Mouse (Mus musculus): ENCODE measurements around the gene 4922502D21Rik. TPM values are rescaled to one million over a fixed set of nuclear protein-coding genes. Genes with fewer than 3 reads are reported as not detected.

4922502D21Rik gene
- 0.17 TPM in 1 of 2 replicates, not detected in the other for polyA plus RNA-seq (2014; fragmentation: Nextera tagmentation; extraction: Ambion mirVana)

DNA sequence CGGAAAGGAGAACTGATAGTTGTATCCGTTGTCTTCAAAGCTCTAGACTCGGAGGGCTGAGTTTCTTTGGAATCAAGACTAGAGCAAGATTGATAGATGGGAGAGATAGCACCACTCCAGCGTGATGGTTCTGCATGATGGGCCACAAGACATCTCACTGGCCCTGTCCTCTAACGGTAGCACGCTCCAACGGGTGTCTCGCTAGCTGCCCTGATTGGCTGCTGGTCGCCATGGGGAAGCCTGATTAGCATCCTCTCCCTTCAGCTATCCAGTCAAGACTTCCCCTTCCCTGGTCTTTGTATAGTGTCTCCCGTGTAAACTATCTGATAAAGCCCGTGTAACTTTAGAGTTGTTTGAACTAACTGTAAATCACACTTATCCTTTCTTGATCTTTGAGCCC, at the start of gene 4922502D21Rik:
TSS of gene 4922502D21Rik (minus strand) at position 187 of the 400 bp plus-strand sequence.
- no peak for DNase-seq (ENCODE audit: low spot score)
- H3K4me1 ChIP-seq (ENCODE audit: control insufficient read depth, insufficient read depth, low read length): no peaks in the 10 kb centered on the region
- 58% methylated on average over 11 of the region's 11 CpGs for WGBS
- no peaks in the 10 kb centered on the region for H3K9me3 ChIP-seq (ENCODE audit: control insufficient read depth, low read length)
- H3K4me3 ChIP-seq (ENCODE audit: low read depth, low read length): no peak within 1 kb of the TSS
- H3K4me2 ChIP-seq (ENCODE audit: low read depth, low read length): no peak within 1 kb of the TSS
- ATAC-seq (ENCODE audit: low read depth): no peak
- no peaks in the 10 kb centered on the region for H3K36me3 ChIP-seq (ENCODE audit: control insufficient read depth, insufficient read depth, low read length)
- no peaks in the 10 kb centered on the region for H3K27me3 ChIP-seq (replicated peaks; ENCODE audit: control insufficient read depth, insufficient read depth, low read length)
- H3K27ac ChIP-seq (replicated peaks; ENCODE audit: low read depth, low read length): no peak within 1 kb of the TSS
- no peak within 1 kb of the TSS for H3K9ac ChIP-seq (ENCODE audit: low read depth, low read length)

DNA sequence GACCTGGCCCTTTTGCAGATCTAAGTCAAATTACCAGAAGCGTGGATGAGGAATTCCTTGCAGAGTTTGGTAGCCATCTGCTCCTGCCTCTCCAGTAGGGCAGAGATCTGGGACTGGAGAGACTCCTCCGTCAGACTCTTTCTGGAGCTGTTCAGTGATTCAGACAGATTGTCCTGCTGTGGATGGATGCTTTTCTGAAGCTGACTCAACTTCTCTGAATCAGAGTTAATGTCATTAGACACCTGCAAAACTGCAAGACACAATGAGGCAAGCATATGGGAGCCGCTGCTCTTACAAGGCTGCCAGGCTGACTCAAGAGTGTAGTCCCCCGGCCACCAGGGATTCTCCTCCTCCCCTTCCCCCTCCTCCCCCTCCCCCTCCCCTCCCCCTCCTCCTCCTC, 48.9 kb upstream of the 4922502D21Rik start:
- Histone ChIP-seq H3K36me3 (ENCODE audit: control insufficient read depth, insufficient read depth, low read length) (no peaks in the 10 kb centered on the region), H3K27me3 (replicated peaks; ENCODE audit: control insufficient read depth, insufficient read depth, low read length) (no peaks in the 10 kb centered on the region), H3K4me2 (ENCODE audit: low read depth, low read length) (no peak overlapping the region), H3K27ac (replicated peaks; ENCODE audit: low read depth, low read length) (no peak overlapping the region), H3K4me3 (ENCODE audit: low read depth, low read length) (no peak overlapping the region), H3K9ac (ENCODE audit: low read depth, low read length) (no peak overlapping the region), H3K9me3 (ENCODE audit: control insufficient read depth, low read length) (no peaks in the 10 kb centered on the region), H3K4me1 (ENCODE audit: control insufficient read depth, insufficient read depth, low read length) (no peaks in the 10 kb centered on the region)
- DNase-seq (ENCODE audit: low spot score): no peak
- ATAC-seq (ENCODE audit: low read depth): no peak
- WGBS: 62% methylated on average over 4 of the region's 4 CpGs

DNA sequence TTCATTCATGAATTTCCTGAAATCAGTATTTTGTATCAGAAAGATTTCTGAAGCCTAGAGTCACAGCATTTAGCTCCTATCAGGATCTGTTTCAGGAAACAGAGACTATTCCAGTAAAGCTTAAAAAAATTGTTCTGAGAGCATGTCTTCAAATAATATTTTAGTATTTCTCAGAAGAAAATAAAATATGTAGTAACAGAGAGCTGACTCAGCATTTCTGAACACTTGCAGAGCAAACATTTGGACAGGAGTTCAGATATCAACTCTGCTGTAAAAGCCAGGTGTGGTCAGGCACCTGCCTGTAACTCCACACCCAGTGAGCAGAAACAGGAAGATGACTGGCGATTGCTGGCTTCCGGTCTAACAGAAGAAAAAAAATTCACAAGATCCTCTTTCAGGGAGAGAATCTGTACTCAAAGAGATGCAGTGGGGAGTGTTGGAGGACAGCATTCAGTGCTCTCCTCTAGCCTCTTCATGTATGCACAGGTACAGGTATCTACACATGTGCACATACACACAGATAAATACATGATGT, 43.4 kb upstream of the 4922502D21Rik start:
- H3K27me3 ChIP-seq (replicated peaks; ENCODE audit: control insufficient read depth, insufficient read depth, low read length): no peaks in the 10 kb centered on the region
- H3K4me2 ChIP-seq (ENCODE audit: low read depth, low read length): no peak overlapping the region
- no peak overlapping the region for H3K4me3 ChIP-seq (ENCODE audit: low read depth, low read length)
- H3K9ac ChIP-seq (ENCODE audit: low read depth, low read length): no peak overlapping the region
- H3K36me3 ChIP-seq (ENCODE audit: control insufficient read depth, insufficient read depth, low read length): no peaks in the 10 kb centered on the region
- DNase-seq (ENCODE audit: low spot score): no peak
- ATAC-seq (ENCODE audit: low read depth): no peak
- no peaks in the 10 kb centered on the region for H3K9me3 ChIP-seq (ENCODE audit: control insufficient read depth, low read length)
- 77% methylated on average over 2 of the region's 2 CpGs for WGBS
- no peaks in the 10 kb centered on the region for H3K4me1 ChIP-seq (ENCODE audit: control insufficient read depth, insufficient read depth, low read length)
- H3K27ac ChIP-seq (replicated peaks; ENCODE audit: low read depth, low read length): no peak overlapping the region

DNA sequence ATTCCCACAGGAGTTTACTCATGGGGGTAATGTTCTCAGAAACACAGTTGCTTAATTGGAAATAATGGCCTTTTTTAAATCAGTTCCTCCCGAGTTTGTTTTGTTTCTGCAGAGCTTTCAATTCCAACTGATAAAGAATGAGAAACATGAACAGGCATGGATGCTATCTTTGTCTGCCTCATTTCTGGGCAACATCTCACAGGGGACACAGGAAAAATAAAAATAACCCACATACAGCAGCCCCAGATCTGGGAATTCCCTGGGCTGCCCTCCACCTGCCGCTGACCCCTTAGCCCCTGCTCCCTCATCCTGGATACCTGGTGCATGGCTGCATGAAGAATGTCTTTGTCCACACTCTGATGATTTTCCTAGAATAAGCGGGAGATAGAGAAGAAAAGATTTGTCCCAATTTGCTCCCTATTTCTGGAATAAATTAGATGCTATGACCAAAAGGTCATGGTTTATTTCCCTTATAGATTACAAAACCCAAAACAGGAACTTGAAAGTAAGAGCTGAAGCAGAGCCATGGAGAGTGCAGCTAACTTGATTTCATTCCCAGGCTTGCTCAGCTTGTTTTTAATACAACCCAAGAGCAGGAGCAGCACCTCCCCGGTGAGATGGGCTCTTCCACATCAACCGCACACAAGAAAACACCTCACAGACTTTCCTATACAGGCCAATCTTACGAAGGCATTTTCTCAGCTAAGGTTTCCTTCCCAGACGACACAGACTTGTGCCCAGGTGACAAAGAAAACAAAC, 38.0 kb upstream of the 4922502D21Rik start:
- no peaks in the 10 kb centered on the region for H3K27me3 ChIP-seq (replicated peaks; ENCODE audit: control insufficient read depth, insufficient read depth, low read length)
- H3K36me3 ChIP-seq (ENCODE audit: control insufficient read depth, insufficient read depth, low read length): no peaks in the 10 kb centered on the region
- DNase-seq (ENCODE audit: low spot score) (no peak), ATAC-seq (ENCODE audit: low read depth) (no peak)
- 58% methylated on average over 7 of the region's 7 CpGs for WGBS
- H3K4me3 ChIP-seq (ENCODE audit: low read depth, low read length): no peak overlapping the region
- H3K9ac ChIP-seq (ENCODE audit: low read depth, low read length): no peak overlapping the region
- no peaks in the 10 kb centered on the region for H3K9me3 ChIP-seq (ENCODE audit: control insufficient read depth, low read length)
- no peaks in the 10 kb centered on the region for H3K4me1 ChIP-seq (ENCODE audit: control insufficient read depth, insufficient read depth, low read length)
- no peak overlapping the region for H3K4me2 ChIP-seq (ENCODE audit: low read depth, low read length)
- H3K27ac ChIP-seq (replicated peaks; ENCODE audit: low read depth, low read length): no peak overlapping the region

DNA sequence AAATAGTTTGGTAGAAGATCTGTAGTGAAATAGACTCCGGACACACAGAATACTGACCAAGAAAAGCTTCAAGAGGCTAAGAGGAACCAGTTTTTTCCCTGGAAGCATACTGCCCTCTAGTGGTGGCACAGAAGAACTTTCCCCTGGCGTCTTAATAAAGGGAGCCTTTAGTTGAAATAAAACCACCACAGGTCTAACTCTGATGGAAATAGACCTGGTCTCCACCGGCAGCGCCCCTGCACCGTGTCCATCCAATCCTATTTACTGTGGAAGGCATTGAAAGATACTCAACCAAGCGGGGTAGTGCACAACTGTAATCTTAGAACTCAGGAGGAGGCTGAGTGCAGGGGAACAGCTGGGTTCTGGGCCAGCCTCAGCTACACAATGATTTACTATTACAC, 34.4 kb upstream of the 4922502D21Rik start:
- Histone ChIP-seq H3K9me3 (ENCODE audit: control insufficient read depth, low read length) (no peaks in the 10 kb centered on the region), H3K27ac (replicated peaks; ENCODE audit: low read depth, low read length) (no peak overlapping the region), H3K9ac (ENCODE audit: low read depth, low read length) (no peak overlapping the region), H3K36me3 (ENCODE audit: control insufficient read depth, insufficient read depth, low read length) (no peaks in the 10 kb centered on the region), H3K4me2 (ENCODE audit: low read depth, low read length) (no peak overlapping the region), H3K4me3 (ENCODE audit: low read depth, low read length) (no peak overlapping the region), H3K4me1 (ENCODE audit: control insufficient read depth, insufficient read depth, low read length) (no peaks in the 10 kb centered on the region), H3K27me3 (replicated peaks; ENCODE audit: control insufficient read depth, insufficient read depth, low read length) (no peaks in the 10 kb centered on the region)
- ATAC-seq (ENCODE audit: low read depth): peak; percentile 70
- DNase-seq (ENCODE audit: low spot score): peak; percentile 75
- WGBS: 11% methylated on average over 6 of the region's 6 CpGs

DNA sequence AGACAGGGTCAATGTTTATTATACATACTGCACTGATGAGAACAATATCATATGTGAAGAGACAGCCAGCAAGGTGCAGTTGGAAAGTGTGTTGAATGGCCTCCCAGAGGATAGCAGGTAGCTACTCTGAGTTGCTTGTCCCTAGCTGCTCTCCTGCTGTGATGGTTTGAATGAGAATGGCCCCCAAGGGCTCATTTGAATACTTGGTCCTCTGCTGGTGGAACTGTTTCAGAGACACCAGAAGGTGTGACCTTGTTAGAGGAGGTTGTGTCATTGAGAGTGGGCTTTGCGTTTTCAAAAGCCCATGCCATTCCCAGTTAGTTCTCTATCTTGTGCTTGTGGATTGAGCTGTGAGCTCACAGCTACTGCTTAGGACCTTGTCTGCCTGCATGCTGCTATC, 32.3 kb upstream of the 4922502D21Rik start:
- WGBS: 50% methylated on average over 1 of the region's 1 CpGs
- no peak for ATAC-seq (ENCODE audit: low read depth)
- H3K36me3 ChIP-seq (ENCODE audit: control insufficient read depth, insufficient read depth, low read length): no peaks in the 10 kb centered on the region
- no peak overlapping the region for H3K4me2 ChIP-seq (ENCODE audit: low read depth, low read length)
- H3K9ac ChIP-seq (ENCODE audit: low read depth, low read length): no peak overlapping the region
- H3K4me1 ChIP-seq (ENCODE audit: control insufficient read depth, insufficient read depth, low read length): no peaks in the 10 kb centered on the region
- H3K27me3 ChIP-seq (replicated peaks; ENCODE audit: control insufficient read depth, insufficient read depth, low read length): no peaks in the 10 kb centered on the region
- H3K9me3 ChIP-seq (ENCODE audit: control insufficient read depth, low read length): no peaks in the 10 kb centered on the region
- no peak overlapping the region for H3K27ac ChIP-seq (replicated peaks; ENCODE audit: low read depth, low read length)
- H3K4me3 ChIP-seq (ENCODE audit: low read depth, low read length): no peak overlapping the region
- DNase-seq (ENCODE audit: low spot score): no peak

DNA sequence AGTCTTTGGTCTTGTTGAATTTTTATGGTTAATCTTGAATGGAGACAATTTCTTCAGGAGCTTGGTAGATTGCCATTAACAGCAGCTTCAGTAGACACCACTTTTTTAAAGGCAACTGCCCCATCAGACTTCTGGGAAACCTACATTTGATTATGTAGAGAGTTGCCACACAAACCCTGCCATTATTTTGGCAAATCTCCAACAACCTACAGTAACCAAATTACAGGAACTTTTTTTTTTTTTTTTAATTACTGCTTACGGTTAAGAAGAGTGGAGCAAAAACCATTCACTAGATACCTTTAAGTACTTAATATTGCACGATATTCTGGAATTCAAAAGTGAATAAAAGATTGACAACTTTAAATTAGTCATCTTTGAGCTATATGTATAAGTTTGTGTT, 27.9 kb upstream of the 4922502D21Rik start:
- Histone ChIP-seq H3K9me3 (ENCODE audit: control insufficient read depth, low read length) (no peaks in the 10 kb centered on the region), H3K36me3 (ENCODE audit: control insufficient read depth, insufficient read depth, low read length) (no peaks in the 10 kb centered on the region), H3K27ac (replicated peaks; ENCODE audit: low read depth, low read length) (no peak overlapping the region), H3K9ac (ENCODE audit: low read depth, low read length) (no peak overlapping the region), H3K27me3 (replicated peaks; ENCODE audit: control insufficient read depth, insufficient read depth, low read length) (no peaks in the 10 kb centered on the region), H3K4me3 (ENCODE audit: low read depth, low read length) (no peak overlapping the region), H3K4me1 (ENCODE audit: control insufficient read depth, insufficient read depth, low read length) (no peaks in the 10 kb centered on the region), H3K4me2 (ENCODE audit: low read depth, low read length) (no peak overlapping the region)
- DNase-seq (ENCODE audit: low spot score): no peak
- ATAC-seq (ENCODE audit: low read depth): no peak
- WGBS: 83% methylated on average over 2 of the region's 2 CpGs

DNA sequence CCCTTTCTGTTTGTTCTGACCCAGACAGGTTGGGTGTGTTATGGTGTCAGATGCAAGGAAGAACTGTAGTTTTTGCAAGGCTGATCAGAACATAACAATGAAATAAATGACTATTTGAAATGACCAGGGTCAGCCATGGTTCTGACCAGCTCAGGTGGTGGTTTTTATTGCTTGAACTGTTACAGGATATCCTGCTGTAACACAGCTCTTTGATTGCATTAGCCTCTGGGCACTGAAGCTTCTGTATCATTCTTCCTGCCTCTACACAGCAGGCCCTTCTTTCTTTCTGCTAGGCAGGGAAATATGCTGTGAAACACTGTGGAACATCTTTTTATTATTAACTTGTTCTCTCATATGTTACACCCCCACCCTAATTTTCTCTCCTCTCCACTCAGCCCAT, 24.8 kb upstream of the 4922502D21Rik start:
- H3K9ac ChIP-seq (ENCODE audit: low read depth, low read length): no peak overlapping the region
- DNase-seq (ENCODE audit: low spot score) (no peak), ATAC-seq (ENCODE audit: low read depth) (no peak)
- no peaks in the 10 kb centered on the region for H3K4me1 ChIP-seq (ENCODE audit: control insufficient read depth, insufficient read depth, low read length)
- H3K4me3 ChIP-seq (ENCODE audit: low read depth, low read length): no peak overlapping the region
- no peaks in the 10 kb centered on the region for H3K27me3 ChIP-seq (replicated peaks; ENCODE audit: control insufficient read depth, insufficient read depth, low read length)
- H3K9me3 ChIP-seq (ENCODE audit: control insufficient read depth, low read length): no peaks in the 10 kb centered on the region
- H3K36me3 ChIP-seq (ENCODE audit: control insufficient read depth, insufficient read depth, low read length): no peaks in the 10 kb centered on the region
- no peak overlapping the region for H3K27ac ChIP-seq (replicated peaks; ENCODE audit: low read depth, low read length)
- no peak overlapping the region for H3K4me2 ChIP-seq (ENCODE audit: low read depth, low read length)

DNA sequence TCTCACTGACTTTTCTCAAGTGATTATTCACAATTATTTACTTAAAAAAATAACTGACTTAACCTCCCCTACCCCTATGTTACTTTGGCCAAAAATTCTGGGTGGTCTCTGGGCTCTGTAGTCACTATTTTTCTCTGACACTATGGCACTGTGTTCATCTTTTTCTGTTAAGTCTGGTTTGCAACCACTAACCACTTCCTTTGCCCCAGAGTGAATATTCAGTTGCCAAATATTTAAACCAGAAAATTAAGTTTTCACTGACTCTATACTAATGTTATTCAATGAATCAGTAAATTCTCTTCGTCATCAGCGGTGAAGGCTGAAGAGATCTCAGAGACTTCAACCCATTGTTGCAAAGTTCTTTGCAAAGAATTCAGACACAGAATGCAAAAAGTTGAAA, 24.2 kb upstream of the 4922502D21Rik start:
- H3K9me3 ChIP-seq (ENCODE audit: control insufficient read depth, low read length): no peaks in the 10 kb centered on the region
- no peak for ATAC-seq (ENCODE audit: low read depth)
- no peak overlapping the region for H3K27ac ChIP-seq (replicated peaks; ENCODE audit: low read depth, low read length)
- no peak overlapping the region for H3K4me2 ChIP-seq (ENCODE audit: low read depth, low read length)
- no peak for DNase-seq (ENCODE audit: low spot score)
- 94% methylated on average over 2 of the region's 2 CpGs for WGBS
- H3K4me1 ChIP-seq (ENCODE audit: control insufficient read depth, insufficient read depth, low read length): no peaks in the 10 kb centered on the region
- no peaks in the 10 kb centered on the region for H3K36me3 ChIP-seq (ENCODE audit: control insufficient read depth, insufficient read depth, low read length)
- H3K4me3 ChIP-seq (ENCODE audit: low read depth, low read length): no peak overlapping the region
- H3K9ac ChIP-seq (ENCODE audit: low read depth, low read length): no peak overlapping the region
- no peaks in the 10 kb centered on the region for H3K27me3 ChIP-seq (replicated peaks; ENCODE audit: control insufficient read depth, insufficient read depth, low read length)
